ENCODE assay signal across 8 mouse cellular contexts in the genomic region with DNA sequence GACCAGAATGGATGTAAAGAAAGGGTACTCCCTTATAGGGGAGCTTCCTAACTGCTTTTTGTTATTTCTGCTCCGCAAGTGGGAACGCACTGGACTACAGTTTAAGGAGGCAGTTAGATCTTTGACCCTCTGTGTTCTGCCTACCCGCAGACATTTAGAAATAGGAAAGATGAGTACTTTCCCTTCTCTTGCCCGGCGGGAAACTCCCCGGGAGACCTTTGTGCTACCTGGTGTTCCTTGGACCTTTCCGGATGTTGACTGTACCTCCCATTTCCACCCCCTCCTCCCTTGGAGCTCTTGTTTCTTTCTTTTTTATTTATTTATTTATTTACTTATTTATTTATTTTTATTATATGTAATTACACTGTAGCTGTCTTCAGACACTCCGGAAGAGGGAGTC. TPM values are rescaled to one million over a fixed set of nuclear protein-coding genes. Genes with fewer than 3 reads are reported as not detected.
DNase-seq lines count a peak whose midpoint lies in the region; ATAC-seq and TF ChIP-seq lines count a peak whose summit lies in the region.

No protein-coding gene starts in this region.

- H3K27ac ChIP-seq in heart, postnatal 0 days (ENCODE audit: low read depth), result no peak overlapping the region
- H3K27ac ChIP-seq in embryonic facial prominence, embryonic 15.5 days (replicated peaks), result no peak overlapping the region
- H3K27ac ChIP-seq in kidney, embryonic 16.5 days (ENCODE audit: low read length), result peak overlapping the region; percentile 40; the same call in 1 of the 2 replicates
- no peak overlapping the region for H3K27ac ChIP-seq in neural tube, embryonic 12.5 days

- H3K9me3 ChIP-seq in heart, postnatal 0 days (replicated peaks; ENCODE audit: control insufficient read depth, low read length), result no peaks in the 10 kb centered on the region
- H3K9me3 ChIP-seq in embryonic facial prominence, embryonic 15.5 days (replicated peaks), result no peaks in the 10 kb centered on the region
- no peaks in the 10 kb centered on the region for H3K9me3 ChIP-seq in kidney, embryonic 16.5 days (ENCODE audit: low read length)
- H3K9me3 ChIP-seq in neural tube, embryonic 12.5 days, result no peaks in the 10 kb centered on the region

- H3K36me3 ChIP-seq in heart, postnatal 0 days (replicated peaks; ENCODE audit: control insufficient read depth, insufficient read depth, low read length), result no peaks in the 10 kb centered on the region
- H3K36me3 ChIP-seq in embryonic facial prominence, embryonic 15.5 days, result no peaks in the 10 kb centered on the region
- no peaks in the 10 kb centered on the region for H3K36me3 ChIP-seq in kidney, embryonic 16.5 days (ENCODE audit: insufficient read depth, low read length)
- no peaks in the 10 kb centered on the region for H3K36me3 ChIP-seq in neural tube, embryonic 12.5 days

- H3K9ac ChIP-seq in heart, postnatal 0 days (replicated peaks; ENCODE audit: low read depth, low read length), result no peak overlapping the region
- H3K9ac ChIP-seq in embryonic facial prominence, embryonic 15.5 days, result no peak overlapping the region
- peak overlapping the region; percentile 75 for H3K9ac ChIP-seq in kidney, embryonic 16.5 days (replicated peaks; ENCODE audit: low read length)
- no peak overlapping the region for H3K9ac ChIP-seq in neural tube, embryonic 12.5 days

- H3K4me2 ChIP-seq in heart, postnatal 0 days (ENCODE audit: low read depth, low read length), result peak overlapping the region; percentile 94
- peak overlapping the region; percentile 96 for H3K4me2 ChIP-seq in embryonic facial prominence, embryonic 15.5 days (replicated peaks)
- H3K4me2 ChIP-seq in kidney, embryonic 16.5 days (replicated peaks; ENCODE audit: low read depth, low read length), result peak overlapping the region; percentile 92
- peak overlapping the region; percentile 96 for H3K4me2 ChIP-seq in neural tube, embryonic 12.5 days (replicated peaks)

- no peak for TF ChIP-seq CTCF in heart, postnatal 0 days (IDR thresholded peaks at IDR 0.05; ENCODE audit: low read depth)

- peak overlapping the region; percentile 54 for H3K4me3 ChIP-seq in heart, postnatal 0 days (ENCODE audit: low read depth, low read length)
- H3K4me3 ChIP-seq in embryonic facial prominence, embryonic 15.5 days (replicated peaks), result peak overlapping the region; percentile 58
- H3K4me3 ChIP-seq in kidney, embryonic 16.5 days (ENCODE audit: low read length), result peak overlapping the region; percentile 69
- peak overlapping the region; percentile 70 for H3K4me3 ChIP-seq in neural tube, embryonic 12.5 days

- H3K27me3 ChIP-seq in heart, postnatal 0 days (ENCODE audit: control insufficient read depth, insufficient read depth, low read length), result peaks cover 86% of the 10 kb centered on the region
- peaks cover 88% of the 10 kb centered on the region for H3K27me3 ChIP-seq in embryonic facial prominence, embryonic 15.5 days
- peaks cover 56% of the 10 kb centered on the region for H3K27me3 ChIP-seq in kidney, embryonic 16.5 days (ENCODE audit: insufficient read depth, low read length)
- H3K27me3 ChIP-seq in neural tube, embryonic 12.5 days (replicated peaks), result peaks cover 69% of the 10 kb centered on the region

- no peak for ATAC-seq in heart, postnatal 0 days (ENCODE audit: insufficient read depth, low read depth)
- ATAC-seq in embryonic facial prominence, embryonic 15.5 days (ENCODE audit: insufficient number of reproducible peaks, low FRiP score, low TSS enrichment, low read depth), result no peak
- ATAC-seq in kidney, embryonic 16.5 days (ENCODE audit: low FRiP score, low TSS enrichment), result no peak
- no peak for ATAC-seq in neural tube, embryonic 12.5 days (ENCODE audit: low FRiP score, low read depth)

- no peak for DNase-seq in heart, postnatal 0 days (ENCODE audit: low spot score)
- no peak for DNase-seq in heart, adult 8-10 months (ENCODE audit: low spot score)
- DNase-seq in ovary, postnatal 10 days (ENCODE audit: low spot score), result no peak
- DNase-seq in testis, postnatal 14 days (ENCODE audit: low spot score), result no peak
- DNase-seq in spleen, postnatal 36 days (ENCODE audit: low spot score in 2 of 2), result no peak

- TF ChIP-seq EP300 in heart, postnatal 0 days (IDR thresholded peaks at IDR 0.05; ENCODE audit: low read depth), result no peak

- H3K4me1 ChIP-seq in heart, postnatal 0 days (ENCODE audit: control insufficient read depth, insufficient read depth), result 0 out of 2 replicates have a peak, but pooled peaks cover 7% of the 10 kb centered on the region
- H3K4me1 ChIP-seq in embryonic facial prominence, embryonic 15.5 days, result peaks cover 12% of the 10 kb centered on the region
- peaks cover 26% of the 10 kb centered on the region for H3K4me1 ChIP-seq in kidney, embryonic 16.5 days (ENCODE audit: insufficient read depth, low read length)
- peaks cover 13% of the 10 kb centered on the region for H3K4me1 ChIP-seq in neural tube, embryonic 12.5 days

- 13% methylated on average over 8 of the region's 8 CpGs for WGBS in heart, postnatal 0 days
- WGBS in embryonic facial prominence, embryonic 15.5 days, result 12% methylated on average over 8 of the region's 8 CpGs
- WGBS in kidney, embryonic 16.5 days, result 11% methylated on average over 8 of the region's 8 CpGs
- WGBS in neural tube, embryonic 12.5 days, result 10% methylated on average over 8 of the region's 8 CpGs

RNA-seq across cellular contexts. Expression of gene Tmem8, which starts 1.0 kb away (rescaled TPM):
- 2.1 and 2.5 TPM in 2 replicates for total RNA-seq in heart, postnatal 0 days (2014; rRNA removed; ENCODE audit: low replicate concordance)
- polyA plus RNA-seq in heart, postnatal 0 days (2015; fragmentation: Nextera tagmentation; extraction: Ambion mirVana), result 0.51 and 0.69 TPM in 2 replicates
- 1 to 10 TPM; 6.0 to 7.0 (median 6.2) TPM for total RNA-seq in heart, adult 8-10 months (2022)
- polyA plus RNA-seq in embryonic facial prominence, embryonic 15.5 days (2015; fragmentation: Nextera tagmentation; extraction: Ambion mirVana), result 2.9 and 3.5 TPM in 2 replicates
- polyA plus RNA-seq in kidney, embryonic 16.5 days (2015; fragmentation: Nextera tagmentation; extraction: Ambion mirVana), result 6.5 and 7.1 TPM in 2 replicates
- 2.3 and 2.4 TPM in 2 replicates for polyA plus RNA-seq in neural tube, embryonic 12.5 days (2016; fragmentation: Nextera tagmentation; extraction: Ambion mirVana)

RNA-seq across cellular contexts. Expression of gene Mrpl28, which starts 9.2 kb away (rescaled TPM):
- 213 and 275 TPM in 2 replicates for total RNA-seq in heart, postnatal 0 days (2014; rRNA removed; ENCODE audit: low replicate concordance)
- 222 and 226 TPM in 2 replicates for polyA plus RNA-seq in heart, postnatal 0 days (2015; fragmentation: Nextera tagmentation; extraction: Ambion mirVana)
- total RNA-seq in heart, adult 8-10 months (2022), result 100 to 1,000 TPM; 160 to 201 (median 177) TPM
- polyA plus RNA-seq in embryonic facial prominence, embryonic 15.5 days (2015; fragmentation: Nextera tagmentation; extraction: Ambion mirVana), result 190 and 191 TPM in 2 replicates
- 216 and 238 TPM in 2 replicates for polyA plus RNA-seq in kidney, embryonic 16.5 days (2015; fragmentation: Nextera tagmentation; extraction: Ambion mirVana)
- 190 and 200 TPM in 2 replicates for polyA plus RNA-seq in neural tube, embryonic 12.5 days (2016; fragmentation: Nextera tagmentation; extraction: Ambion mirVana)

RNA-seq across cellular contexts. Expression of gene Nme4, which starts 18.7 kb away (rescaled TPM):
- 28.5 and 60.6 TPM in 2 replicates for total RNA-seq in heart, postnatal 0 days (2014; rRNA removed; ENCODE audit: low replicate concordance)
- polyA plus RNA-seq in heart, postnatal 0 days (2015; fragmentation: Nextera tagmentation; extraction: Ambion mirVana), result 26.5 and 27.5 TPM in 2 replicates
- 1 to 10 TPM; 5.0 to 7.6 (median 5.9) TPM for total RNA-seq in heart, adult 8-10 months (2022)
- polyA plus RNA-seq in embryonic facial prominence, embryonic 15.5 days (2015; fragmentation: Nextera tagmentation; extraction: Ambion mirVana), result 87.1 and 98.8 TPM in 2 replicates
- 103 and 112 TPM in 2 replicates for polyA plus RNA-seq in kidney, embryonic 16.5 days (2015; fragmentation: Nextera tagmentation; extraction: Ambion mirVana)
- polyA plus RNA-seq in neural tube, embryonic 12.5 days (2016; fragmentation: Nextera tagmentation; extraction: Ambion mirVana), result 50.8 and 54.4 TPM in 2 replicates

RNA-seq across cellular contexts. Expression of gene Decr2, which starts 23.9 kb away (rescaled TPM):
- total RNA-seq in heart, postnatal 0 days (2014; rRNA removed; ENCODE audit: low replicate concordance), result 35.3 and 44.6 TPM in 2 replicates
- polyA plus RNA-seq in heart, postnatal 0 days (2015; fragmentation: Nextera tagmentation; extraction: Ambion mirVana), result 35.3 and 36.6 TPM in 2 replicates
- total RNA-seq in heart, adult 8-10 months (2022), result 10 to 100 TPM; 10.2 to 11.2 (median 11.0) TPM
- 39.7 and 42.6 TPM in 2 replicates for polyA plus RNA-seq in embryonic facial prominence, embryonic 15.5 days (2015; fragmentation: Nextera tagmentation; extraction: Ambion mirVana)
- polyA plus RNA-seq in kidney, embryonic 16.5 days (2015; fragmentation: Nextera tagmentation; extraction: Ambion mirVana), result 46.9 and 52.3 TPM in 2 replicates
- 28.6 and 30.1 TPM in 2 replicates for polyA plus RNA-seq in neural tube, embryonic 12.5 days (2016; fragmentation: Nextera tagmentation; extraction: Ambion mirVana)

RNA-seq across cellular contexts. Expression of gene Axin1, which starts 24.4 kb away (rescaled TPM):
- 15.9 and 21.2 TPM in 2 replicates for total RNA-seq in heart, postnatal 0 days (2014; rRNA removed; ENCODE audit: low replicate concordance)
- 3.3 and 4.2 TPM in 2 replicates for polyA plus RNA-seq in heart, postnatal 0 days (2015; fragmentation: Nextera tagmentation; extraction: Ambion mirVana)
- 10 to 100 TPM; 16.1 to 21.6 (median 17.3) TPM for total RNA-seq in heart, adult 8-10 months (2022)
- polyA plus RNA-seq in embryonic facial prominence, embryonic 15.5 days (2015; fragmentation: Nextera tagmentation; extraction: Ambion mirVana), result 12.7 and 15.8 TPM in 2 replicates
- polyA plus RNA-seq in kidney, embryonic 16.5 days (2015; fragmentation: Nextera tagmentation; extraction: Ambion mirVana), result 8.3 and 11.7 TPM in 2 replicates
- 22.6 and 23.4 TPM in 2 replicates for polyA plus RNA-seq in neural tube, embryonic 12.5 days (2016; fragmentation: Nextera tagmentation; extraction: Ambion mirVana)
